Mouse (Mus musculus): Measurements from ENCODE around the gene Rsg1.

DNA sequence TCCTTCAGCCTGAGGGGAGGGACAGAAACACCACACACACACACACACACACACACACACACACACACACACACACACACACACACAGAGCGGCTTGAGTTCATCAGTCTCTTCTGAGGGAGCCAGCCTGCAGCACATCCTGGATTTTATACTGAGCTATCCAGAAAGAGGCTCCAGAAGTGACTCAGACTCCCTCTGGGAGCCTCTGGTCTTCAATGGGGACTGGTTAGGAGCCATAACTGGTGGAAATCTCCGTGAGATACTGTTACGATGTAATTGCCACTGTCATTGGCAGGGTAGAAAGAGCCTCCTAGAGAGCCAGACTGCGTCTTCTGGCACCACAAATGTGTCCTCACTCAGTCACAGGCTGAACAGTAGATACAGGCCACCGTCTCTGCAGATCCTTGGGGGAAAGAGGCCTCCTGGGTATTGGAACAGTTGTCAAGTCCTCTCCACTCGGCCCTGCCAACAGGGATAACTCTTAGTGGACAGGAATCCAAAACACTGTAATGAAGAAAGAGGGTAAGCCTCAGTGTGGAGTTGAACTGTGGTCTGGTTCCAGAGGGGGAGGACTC lies 21.9 kb downstream of the Rsg1 start:
- no peak for TF ChIP-seq POLR2A (IDR thresholded peaks at IDR 0.05; ENCODE audit: insufficient read depth, low read depth, low read length)
- TF ChIP-seq CTCF (IDR thresholded peaks at IDR 0.05; ENCODE audit: insufficient read depth, low read depth, low read length), result no peak
